Mouse (Mus musculus) intestine, postnatal 0 days (tissue): Measurements from ENCODE around the gene Frrs1. TPM values are rescaled to one million over a fixed set of nuclear protein-coding genes. Genes with fewer than 3 reads are reported as not detected.

Experiments
- ATAC-seq: fragments of 200-750 bp; cut with Nextera tagmentation; 2 replicates; pipeline ENCODE4 v1.8.0; 2017; ENCODE audit warnings: mild to moderate bottlenecking, moderate TSS enrichment, moderate library complexity
- H3K27ac ChIP-seq: fragments of 300-500 bp; sonication (generic); 2 replicates; pipeline ENCODE4 v1.5.1; 2014; ENCODE audit warnings: mild to moderate bottlenecking, low read depth, low read length, moderate library complexity
- H3K27me3 ChIP-seq: fragments of 300-500 bp; sonication (generic); replicated peaks from 2 replicates; pipeline ENCODE4 v1.6.1; 2014; ENCODE audit warnings: low read length, mixed read lengths; ENCODE audit not compliant: control insufficient read depth, insufficient read depth
- H3K36me3 ChIP-seq: fragments of 300-500 bp; sonication (generic); 2 replicates; pipeline ENCODE4 v1.6.1; 2014; ENCODE audit warnings: mild to moderate bottlenecking, moderate library complexity; ENCODE audit not compliant: control insufficient read depth, insufficient read depth
- H3K4me1 ChIP-seq: fragments of 300-500 bp; sonication (generic); replicated peaks from 2 replicates; pipeline ENCODE4 v1.6.1; 2014; ENCODE audit warnings: antibody characterized with exemption, low read length, mixed read lengths; ENCODE audit not compliant: control insufficient read depth, insufficient read depth
- H3K4me2 ChIP-seq: fragments of 300-500 bp; sonication (generic); replicated peaks from 2 replicates; pipeline ENCODE4 v1.6.1; 2014; ENCODE audit warnings: low read depth, mild to moderate bottlenecking, moderate library complexity
- H3K4me3 ChIP-seq: fragments of 300-500 bp; sonication (generic); 2 replicates; pipeline ENCODE4 v1.5.1; 2014; ENCODE audit warnings: low read depth, low read length
- H3K9ac ChIP-seq: fragments of 300-500 bp; sonication (generic); 2 replicates; pipeline ENCODE4 v1.6.1; 2014; ENCODE audit warnings: mild to moderate bottlenecking, low read depth, low read length
- H3K9me3 ChIP-seq: fragments of 300-500 bp; sonication (generic); 2 replicates; pipeline ENCODE4 v1.6.1; 2016; ENCODE audit warnings: mixed run types; ENCODE audit not compliant: control insufficient read depth
- CTCF ChIP-seq: sonication (generic); IDR thresholded peaks from 2 replicates; pipeline ENCODE4 v1.5.1; 2016; ENCODE audit warnings: low read depth, mild to moderate bottlenecking, control low read depth, antibody characterized with exemption, moderate library complexity
- WGBS: fragments of 180-500 bp; shearing (Covaris S2); extraction: QIAGEN DNeasy Blood & Tissue Kit; methylation state at CpG from one replicate; pipeline ENCODE4 v1.1.7; 2014; 5-methylcytosine and 5-hydroxymethylcytosine counted together
- polyA plus RNA-seq: library from polyadenylated mRNA; unstranded; fragments of >200 nt; fragmentation: Nextera tagmentation; extraction: Ambion mirVana; gene quantifications from 2 replicates; pipeline ENCODE4 v1.2.1, GENCODE M21; 2015

Gene Frrs1
- polyA plus RNA-seq, 1 experiment from 2014 or later, result 18.6 TPM

- Histone ChIP-seq H3K4me1 (no peaks in the 10 kb centered on the region), H3K27ac (no peak overlapping the region), H3K4me3 (no peak overlapping the region), H3K9me3 (no peaks in the 10 kb centered on the region), H3K36me3 (no peaks in the 10 kb centered on the region), H3K27me3 (no peaks in the 10 kb centered on the region), H3K4me2 (no peak overlapping the region), H3K9ac (no peak overlapping the region)
- no peak for ATAC-seq
- TF ChIP-seq CTCF, result no peak
- 81% methylated on average over 6 of the region's 6 CpGs for WGBS
Measured at GRCm38 (mm10) chr3:116857611-116858010, 1.7 kb upstream of the Frrs1 start.

GRCm38 (mm10) chr3:116859752-116860151, 488 bp downstream of the Frrs1 start:
- 64% methylated on average over 5 of the region's 5 CpGs for WGBS
- ATAC-seq, result no peak
- H3K4me2 ChIP-seq, result no peak overlapping the region
- no peaks in the 10 kb centered on the region for H3K9me3 ChIP-seq
- no peak overlapping the region for H3K27ac ChIP-seq
- no peak overlapping the region for H3K4me3 ChIP-seq
- H3K4me1 ChIP-seq, result no peaks in the 10 kb centered on the region
- TF ChIP-seq CTCF, result no peak
- no peaks in the 10 kb centered on the region for H3K27me3 ChIP-seq
- no peak overlapping the region for H3K9ac ChIP-seq
- no peaks in the 10 kb centered on the region for H3K36me3 ChIP-seq

GRCm38 (mm10) chr3:116860333-116861222, 1.3 kb downstream of the Frrs1 start:
- peak overlapping the region; percentile 76 for H3K4me2 ChIP-seq
- H3K4me1 ChIP-seq, result no peaks in the 10 kb centered on the region
- 44% methylated on average over 19 of the region's 19 CpGs for WGBS
- H3K9ac ChIP-seq, result peak overlapping the region; percentile 43; the same call in 1 of the 2 replicates
- H3K27me3 ChIP-seq, result no peaks in the 10 kb centered on the region
- ATAC-seq, result peak; percentile 9; the same call in 1 of the 2 replicates
- H3K9me3 ChIP-seq, result no peaks in the 10 kb centered on the region
- TF ChIP-seq CTCF, result no peak
- H3K4me3 ChIP-seq, result peak overlapping the region; percentile 56
- no peaks in the 10 kb centered on the region for H3K36me3 ChIP-seq
- H3K27ac ChIP-seq, result no peak overlapping the region

- Histone ChIP-seq H3K27ac (peak overlapping the region; percentile 50; the same call in 1 of the 2 replicates), H3K9ac (peak overlapping the region; percentile 43; the same call in 1 of the 2 replicates), H3K4me2 (peak overlapping the region; percentile 76), H3K4me3 (peak overlapping the region; percentile 56), H3K4me1 (no peaks in the 10 kb centered on the region), H3K9me3 (no peaks in the 10 kb centered on the region), H3K36me3 (no peaks in the 10 kb centered on the region), H3K27me3 (no peaks in the 10 kb centered on the region)
- no peak for TF ChIP-seq CTCF
- peak; percentile 37; the same call in 1 of the 2 replicates for ATAC-seq
- 4% methylated on average over 4 of the region's 4 CpGs for WGBS
Measured at GRCm38 (mm10) chr3:116861223-116861539, 1.9 kb downstream of the Frrs1 start.

- WGBS, result under 1% methylated on average over 25 of the region's 25 CpGs
- Histone ChIP-seq H3K4me1 (no peaks in the 10 kb centered on the region), H3K27ac (peak overlapping the region; percentile 50), H3K4me3 (peak overlapping the region; percentile 56), H3K4me2 (peak overlapping the region; percentile 76), H3K9ac (peak overlapping the region; percentile 43; the same call in 1 of the 2 replicates), H3K9me3 (no peaks in the 10 kb centered on the region), H3K27me3 (no peaks in the 10 kb centered on the region), H3K36me3 (no peaks in the 10 kb centered on the region)
- TF ChIP-seq CTCF, result peak; percentile 45
- peak; percentile 82 for ATAC-seq
Measured at GRCm38 (mm10) chr3:116861540-116862067, 2.3 kb downstream of the Frrs1 start.

- 50% methylated on average over 1 of the region's 1 CpGs for WGBS
- Histone ChIP-seq H3K27ac (no peak overlapping the region), H3K27me3 (no peaks in the 10 kb centered on the region), H3K4me1 (no peaks in the 10 kb centered on the region), H3K4me3 (no peak overlapping the region), H3K9me3 (no peaks in the 10 kb centered on the region), H3K36me3 (no peaks in the 10 kb centered on the region), H3K9ac (no peak overlapping the region), H3K4me2 (peak overlapping the region; percentile 21)
- no peak for TF ChIP-seq CTCF
- no peak for ATAC-seq
Measured at GRCm38 (mm10) chr3:116862621-116863020, 3.4 kb downstream of the Frrs1 start.
